Mouse (Mus musculus) adipocyte (in vitro differentiated cells): ENCODE measurements around the gene Pon1.

Source experiments
- DNase-seq: peaks from one replicate; pipeline ENCODE4 v3.0.0-alpha.2; 2016; ENCODE audit warnings: low spot score

Gene Pon1

DNA sequence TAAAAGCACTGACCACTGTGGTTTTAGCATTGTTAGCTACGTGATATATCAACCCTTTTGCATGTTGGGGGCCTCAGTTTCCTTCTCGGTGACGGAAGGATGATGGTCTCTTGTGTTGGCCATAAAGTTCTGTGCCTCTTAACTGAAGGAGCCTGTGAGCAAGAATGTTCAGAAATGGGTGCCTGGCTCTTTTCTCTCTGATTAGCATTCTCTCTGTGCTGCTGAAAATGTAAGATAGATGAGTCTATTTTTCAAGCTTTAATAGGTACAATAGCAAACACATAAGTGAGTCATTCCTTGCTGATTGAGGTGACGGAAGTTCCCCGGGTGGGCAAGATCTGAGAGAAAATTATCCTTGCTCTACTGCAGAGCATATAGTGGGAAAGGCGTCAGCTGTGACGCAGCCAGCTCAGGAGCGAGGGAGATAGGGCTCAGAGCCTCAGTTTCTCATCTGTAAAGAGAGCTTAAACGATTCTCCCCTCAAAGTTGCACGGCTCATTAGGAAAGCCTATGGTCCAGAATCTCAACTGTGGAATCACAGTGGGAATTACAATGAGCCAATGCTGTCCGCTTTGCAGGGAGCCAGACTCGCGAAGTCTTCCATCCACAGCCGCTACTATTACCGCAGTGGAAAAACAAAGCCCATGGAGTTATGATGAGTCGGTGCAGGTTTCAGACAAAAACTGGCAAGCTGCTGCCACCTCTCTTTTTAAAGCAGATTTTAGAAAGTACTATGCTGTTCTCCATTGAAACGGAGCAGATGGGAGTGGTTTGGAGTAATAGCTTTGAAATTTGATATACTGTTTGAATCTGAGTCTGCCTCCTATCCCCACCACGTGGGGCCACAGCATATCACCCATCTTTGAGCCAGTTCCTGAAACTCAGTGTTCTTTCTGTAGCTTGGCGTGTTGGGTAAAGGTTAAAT is 15.5 kb downstream of the Pon1 start:
- no peak for DNase-seq

DNA sequence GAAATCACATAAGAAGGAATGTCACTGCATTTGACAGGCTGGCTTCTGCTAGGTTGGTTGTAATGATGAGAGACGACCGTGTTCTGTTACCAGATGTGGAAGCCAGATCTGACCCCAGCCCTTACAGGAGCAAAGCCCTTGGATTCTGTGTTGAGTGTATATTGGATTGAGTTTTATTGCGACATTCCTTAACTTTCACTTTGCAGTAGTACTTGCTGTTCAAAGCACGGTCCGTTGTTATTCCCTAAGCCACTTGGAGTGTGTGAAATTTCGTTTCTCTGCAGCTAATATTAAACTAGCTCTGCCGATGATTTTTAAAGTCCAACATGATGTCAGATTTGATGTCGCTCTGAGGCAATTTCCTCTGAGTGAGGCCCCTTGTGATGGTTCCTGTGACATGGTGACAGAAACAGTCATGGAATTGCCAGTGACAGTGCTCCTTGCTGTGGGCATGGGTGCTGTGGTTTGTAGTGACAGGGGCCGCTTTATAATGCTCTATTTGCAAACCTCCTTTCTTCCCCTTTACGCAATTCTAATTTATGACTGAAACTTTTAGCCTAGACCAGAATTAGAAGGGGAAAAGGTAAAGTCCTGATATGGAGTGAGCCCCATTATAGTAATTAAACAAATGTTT is 19.4 kb downstream of the Pon1 start:
- DNase-seq = no peak

DNA sequence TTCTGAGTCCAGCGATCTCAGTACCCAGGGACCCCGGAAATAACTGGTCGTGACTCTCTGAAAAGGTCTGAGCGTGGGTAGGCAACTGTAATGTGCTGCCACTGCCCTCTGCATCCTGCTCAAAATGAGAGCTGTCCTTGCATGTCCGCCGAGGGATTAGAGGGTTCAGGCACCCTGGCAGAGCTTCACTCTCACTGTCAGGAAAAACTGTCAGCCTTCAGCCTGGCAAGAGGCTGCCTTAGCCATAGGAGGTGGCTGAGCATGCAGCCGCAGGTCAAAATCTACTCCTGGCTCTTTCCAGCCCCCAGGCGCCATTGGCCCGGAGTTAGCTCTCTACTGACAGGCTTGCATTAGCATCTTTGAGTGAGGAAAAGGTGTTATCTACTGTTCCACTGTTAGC is 21.2 kb downstream of the Pon1 start:
- no peak for DNase-seq

DNA sequence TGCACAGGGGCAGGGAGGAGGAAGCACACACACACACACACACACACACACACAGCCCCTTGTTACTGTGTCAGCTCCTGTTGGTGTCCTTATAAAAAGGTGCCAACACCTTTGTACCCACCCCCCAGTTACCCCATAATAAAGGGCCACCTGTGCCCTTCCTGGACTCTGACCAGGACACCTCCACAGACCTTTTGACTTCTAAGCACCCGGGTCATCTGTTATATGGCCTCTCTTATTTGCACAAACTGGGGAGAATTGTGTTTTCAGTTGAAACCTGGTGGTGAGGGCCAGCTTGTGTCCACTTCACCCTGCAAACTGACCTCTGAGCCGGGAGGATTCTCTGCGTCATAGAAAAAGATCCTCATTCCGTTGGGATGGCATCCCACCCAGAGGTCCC is 22.3 kb downstream of the Pon1 start:
- DNase-seq = no peak

DNA sequence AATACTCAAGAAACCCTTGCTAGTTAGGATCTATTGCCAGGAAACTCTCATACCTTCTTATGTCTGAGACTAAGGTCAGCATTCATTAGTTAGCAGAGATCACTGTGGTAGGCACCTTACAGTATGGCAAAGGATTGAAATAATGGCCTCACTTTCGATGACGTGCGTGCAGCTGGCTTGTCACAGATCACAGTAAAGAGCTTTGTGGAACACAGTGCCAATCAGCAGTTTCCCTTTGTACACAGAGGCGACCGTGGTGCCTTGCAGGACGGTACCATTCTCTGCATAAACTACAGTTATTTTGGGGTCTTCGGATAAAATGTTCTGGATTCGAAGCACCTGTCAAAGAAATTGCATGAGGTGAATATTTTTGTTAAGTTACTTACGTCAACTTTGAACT is 25.6 kb downstream of the Pon1 start:
- no peak for DNase-seq

DNA sequence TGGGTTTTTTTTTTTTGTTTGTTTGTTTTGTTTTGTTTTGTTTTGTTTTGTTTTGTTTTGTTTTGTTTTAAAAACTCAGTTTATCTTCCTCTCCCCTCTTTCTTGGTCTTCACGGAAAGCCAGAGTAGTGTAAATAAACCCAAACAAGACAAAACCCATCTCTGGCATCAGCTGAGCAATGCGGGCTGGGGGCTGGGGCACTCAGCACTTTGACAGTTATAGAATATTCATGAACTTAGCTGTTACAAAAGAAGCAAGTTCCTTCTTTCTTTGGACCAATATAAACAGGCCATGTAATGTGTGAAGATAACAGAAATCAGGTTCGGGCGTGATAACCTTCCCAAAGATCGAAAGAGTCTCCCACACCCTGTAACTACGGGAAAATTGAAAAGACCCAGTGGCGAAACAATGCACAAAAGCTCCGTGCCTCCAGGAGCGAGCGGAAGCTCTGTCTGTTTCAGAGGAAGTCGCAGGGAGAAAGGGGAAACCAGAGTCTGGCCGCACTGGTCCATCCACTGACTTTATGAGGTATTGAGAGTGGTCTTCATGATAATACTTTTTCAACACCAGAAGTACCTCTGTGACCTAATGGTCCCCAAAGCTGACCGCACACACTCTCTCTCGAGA is 26.6 kb downstream of the Pon1 start:
- DNase-seq = no peak

DNA sequence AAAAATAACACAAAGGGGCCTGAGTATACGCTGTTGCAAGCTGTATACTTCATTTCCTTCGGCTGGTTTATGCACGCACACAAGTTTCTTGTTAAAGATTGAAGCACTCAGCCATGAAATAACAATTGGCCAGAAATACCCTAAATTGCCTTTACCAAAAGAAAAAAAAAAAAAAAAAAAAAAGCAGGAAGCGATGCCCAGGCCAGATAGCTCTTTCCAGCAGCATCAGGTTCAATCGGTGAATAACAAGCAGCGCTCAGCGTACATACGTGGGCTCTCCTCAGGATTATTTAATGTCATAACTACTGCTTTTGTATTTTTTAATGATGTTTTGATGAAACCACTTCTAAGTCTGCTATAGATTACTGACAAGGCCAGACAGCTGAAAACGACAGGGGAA is 28.9 kb downstream of the Pon1 start:
- no peak for DNase-seq

DNA sequence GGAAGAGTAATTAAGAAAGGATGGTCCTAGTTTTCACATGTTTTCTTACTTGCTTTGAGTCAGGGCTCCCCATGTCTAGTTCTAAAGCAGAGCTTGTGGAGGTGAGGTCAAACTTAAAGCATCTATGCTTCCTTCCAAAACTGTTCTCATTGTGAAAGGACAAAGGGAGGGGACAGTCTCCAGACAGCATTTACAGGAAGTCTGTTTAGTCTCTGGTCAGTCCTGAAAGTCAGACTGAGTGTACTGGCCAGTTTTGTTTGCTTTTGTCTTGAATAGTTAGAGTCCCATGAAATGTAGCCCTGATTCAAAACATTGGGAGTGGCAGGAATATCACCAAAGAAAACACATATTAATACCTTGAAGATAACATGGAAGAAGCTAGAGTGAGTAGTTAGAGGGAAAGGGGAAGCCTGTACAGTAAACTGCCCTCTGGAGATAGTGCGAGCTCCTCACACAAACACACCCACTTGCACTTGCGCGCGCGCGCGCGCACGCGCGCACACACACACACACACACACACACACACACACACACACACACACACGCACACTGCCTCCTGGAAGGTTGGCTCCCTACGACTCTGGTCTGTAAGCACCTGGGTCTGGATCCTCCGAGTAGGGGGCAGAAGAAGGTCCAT is 30.1 kb downstream of the Pon1 start:
- DNase-seq = no peak

DNA sequence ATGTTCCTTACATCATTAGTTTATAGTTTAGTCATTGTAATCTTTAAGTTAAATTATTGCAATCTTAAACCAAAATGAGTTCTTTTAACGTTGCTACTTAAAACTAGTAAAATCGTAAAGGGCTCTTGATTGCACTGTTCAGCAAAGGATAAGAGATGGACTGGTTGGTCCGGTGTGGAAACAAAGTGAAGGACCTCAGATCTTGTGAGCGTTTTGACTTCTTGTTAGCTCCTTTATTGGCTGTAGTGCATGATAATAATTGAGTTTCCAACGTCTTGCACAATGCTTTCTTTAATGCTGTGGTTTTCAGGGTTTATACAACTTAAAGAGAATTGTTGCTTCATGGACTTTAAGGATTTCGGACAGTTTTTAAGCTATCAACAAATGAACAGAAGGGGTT is 31.7 kb downstream of the Pon1 start:
- no peak for DNase-seq

DNA sequence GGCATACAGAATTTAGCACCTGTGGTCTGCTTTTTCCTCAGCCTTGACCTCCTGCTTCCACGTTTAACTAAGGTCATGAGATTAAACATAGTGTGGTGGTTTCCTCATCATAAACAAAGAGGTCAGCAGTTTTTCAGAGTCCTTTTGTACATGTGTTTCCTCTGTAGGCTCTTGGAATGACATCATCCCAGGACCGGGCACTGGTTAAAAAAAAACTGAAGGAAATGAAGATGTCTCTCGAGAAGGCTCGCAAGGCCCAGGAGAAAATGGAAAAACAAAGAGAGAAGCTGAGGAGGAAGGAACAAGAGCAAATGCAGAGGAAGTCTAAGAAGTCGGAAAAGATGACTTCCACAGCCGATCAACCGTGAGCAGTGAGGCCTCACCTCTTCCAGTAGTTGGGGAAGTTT is 34.4 kb downstream of the Pon1 start:
- no peak for DNase-seq

DNA sequence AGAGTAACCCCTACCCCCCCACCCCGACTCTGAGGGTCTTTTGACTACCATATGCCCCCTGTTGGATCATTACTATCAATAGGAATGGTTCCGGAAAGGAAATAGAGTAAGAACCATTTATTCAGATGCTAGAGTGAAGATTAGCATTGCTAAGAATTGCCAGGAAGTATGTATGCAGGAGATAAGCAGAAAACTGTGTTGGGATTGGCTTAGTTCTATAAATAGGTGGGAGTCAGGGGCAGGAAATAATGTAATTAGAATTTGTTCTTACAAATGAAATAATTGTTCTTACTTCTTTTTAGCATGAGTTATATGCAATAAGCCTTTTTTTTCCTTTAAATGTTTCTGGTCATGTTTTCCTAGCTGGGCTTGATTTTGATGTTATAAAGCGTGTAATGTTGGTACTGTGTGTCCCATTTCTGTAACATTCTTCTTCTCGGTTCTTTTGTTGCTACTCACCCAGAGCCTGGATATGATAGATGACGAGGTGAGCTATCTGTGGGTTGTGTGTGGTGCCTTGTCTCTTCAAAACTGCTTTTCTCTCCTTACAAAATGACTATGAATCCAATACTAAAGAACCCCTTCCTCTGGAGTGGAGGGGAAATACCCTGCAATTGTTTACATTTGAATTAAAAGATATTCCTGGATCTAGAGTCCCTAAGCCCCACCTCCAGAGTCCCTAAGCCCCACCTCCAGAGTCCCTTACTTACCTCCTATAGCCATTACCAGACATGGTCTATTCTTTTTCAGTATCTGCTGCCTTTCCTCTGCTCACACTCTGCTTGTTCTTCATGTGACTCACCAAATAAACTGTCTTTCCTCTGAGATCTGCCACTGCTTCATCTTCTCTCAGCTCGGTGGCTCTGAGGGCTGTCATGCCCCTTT is 37.0 kb downstream of the Pon1 start:
- no peak for DNase-seq

DNA sequence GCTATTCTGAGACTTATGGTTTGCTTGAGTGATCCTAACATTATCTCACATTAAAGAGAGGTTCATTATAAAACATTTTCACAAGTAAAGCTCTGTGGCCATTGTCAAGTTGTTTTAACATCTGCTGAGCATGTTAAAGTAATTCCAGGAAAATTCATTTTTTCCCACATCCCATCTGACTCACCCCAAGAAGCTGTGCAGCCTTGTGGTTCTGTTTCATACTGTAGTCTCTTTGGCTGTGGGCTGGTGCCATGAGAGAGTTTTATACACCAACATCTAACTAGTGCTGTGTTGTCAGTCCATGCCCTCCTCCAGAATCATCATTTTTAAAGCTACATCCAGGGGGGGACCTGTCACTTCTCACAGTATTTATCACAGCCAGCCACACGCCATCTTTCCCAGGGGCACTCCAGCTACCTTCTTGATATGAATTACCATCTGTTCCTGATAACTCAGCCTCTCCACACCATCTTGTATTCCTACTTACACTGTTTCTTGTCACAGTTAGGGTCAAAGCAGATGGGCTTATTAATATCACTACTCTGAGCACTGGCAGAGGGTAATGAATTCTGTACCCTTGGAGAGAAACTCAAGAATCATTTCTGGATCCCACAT is 38.3 kb downstream of the Pon1 start:
- no peak for DNase-seq

DNA sequence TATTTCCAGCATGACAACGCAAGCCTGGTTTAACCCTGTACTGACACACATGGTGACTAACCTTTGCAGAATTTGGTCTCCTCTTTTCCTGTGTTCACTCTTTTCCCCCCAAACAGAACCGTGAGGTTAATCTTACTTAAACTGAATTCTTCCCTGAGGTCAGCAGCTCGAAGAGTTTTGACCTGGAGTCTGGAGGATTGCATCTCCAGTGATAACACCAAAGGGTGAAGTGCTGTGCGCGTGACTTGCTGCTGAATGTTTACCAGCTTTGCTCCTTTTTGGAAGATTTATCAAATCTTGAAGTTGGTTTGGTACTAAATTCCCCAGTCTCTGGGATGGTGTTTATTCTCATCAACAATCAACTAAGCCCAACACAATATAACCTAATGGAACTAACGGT is 39.0 kb downstream of the Pon1 start:
- no peak for DNase-seq

DNA sequence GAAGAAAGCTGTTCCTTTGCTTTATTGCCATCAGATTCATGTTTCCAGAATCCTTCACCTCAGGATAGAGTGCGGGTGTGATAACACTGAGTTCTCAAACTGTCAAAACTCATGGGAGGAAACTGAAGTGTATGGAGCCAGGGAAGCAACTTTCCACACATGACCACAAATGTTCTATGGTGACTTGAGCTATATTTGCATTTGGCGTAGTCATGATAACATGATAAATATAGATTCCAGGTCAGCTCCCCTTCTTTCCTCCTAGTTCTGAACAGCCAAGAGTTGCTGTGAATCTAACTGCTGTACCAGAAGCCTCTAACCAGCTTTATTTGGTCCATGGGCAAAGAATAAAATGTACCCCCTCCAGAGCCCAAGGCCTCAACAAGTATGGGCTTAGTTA is 41.6 kb downstream of the Pon1 start:
- no peak for DNase-seq

DNA sequence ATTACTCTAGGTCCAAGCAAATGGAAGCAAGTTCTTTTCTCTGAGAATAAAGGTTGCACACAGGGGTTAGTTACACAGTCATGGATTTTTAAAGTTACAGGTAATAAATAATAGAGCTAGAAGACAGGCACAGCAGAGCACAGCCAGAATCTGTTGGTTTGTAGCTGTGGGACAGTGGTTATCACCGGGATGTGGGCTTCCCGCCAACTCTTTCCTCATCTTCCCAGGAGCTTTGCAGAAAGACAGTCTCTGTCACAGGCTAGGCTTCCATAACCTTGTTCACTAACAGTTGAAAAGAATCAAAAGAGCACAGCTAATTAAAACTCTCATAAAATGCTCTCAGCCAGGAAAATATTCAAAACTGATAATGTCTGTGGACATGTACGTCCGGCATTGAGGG is 42.6 kb downstream of the Pon1 start:
- peak; percentile 50 for DNase-seq

DNA sequence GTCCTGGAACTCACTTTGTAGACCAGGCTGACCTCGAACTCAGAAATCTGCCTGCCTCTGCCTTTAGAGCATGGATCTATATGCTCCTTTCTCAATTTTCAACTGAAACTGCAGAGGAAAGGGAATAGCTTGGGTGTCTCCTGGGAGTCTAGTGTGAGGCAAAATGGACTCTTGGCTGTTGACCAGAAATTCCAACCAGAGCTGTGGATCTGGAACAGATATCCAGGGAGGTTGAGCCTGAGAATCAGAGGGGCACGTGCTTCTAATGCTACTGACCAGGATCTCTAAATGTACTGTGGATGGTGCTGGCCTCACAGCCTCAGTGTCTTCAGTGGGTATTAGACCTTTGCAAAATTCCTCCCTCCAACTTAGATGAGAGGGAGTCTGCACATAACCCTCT is 43.8 kb downstream of the Pon1 start:
- peak; percentile 47 for DNase-seq

DNA sequence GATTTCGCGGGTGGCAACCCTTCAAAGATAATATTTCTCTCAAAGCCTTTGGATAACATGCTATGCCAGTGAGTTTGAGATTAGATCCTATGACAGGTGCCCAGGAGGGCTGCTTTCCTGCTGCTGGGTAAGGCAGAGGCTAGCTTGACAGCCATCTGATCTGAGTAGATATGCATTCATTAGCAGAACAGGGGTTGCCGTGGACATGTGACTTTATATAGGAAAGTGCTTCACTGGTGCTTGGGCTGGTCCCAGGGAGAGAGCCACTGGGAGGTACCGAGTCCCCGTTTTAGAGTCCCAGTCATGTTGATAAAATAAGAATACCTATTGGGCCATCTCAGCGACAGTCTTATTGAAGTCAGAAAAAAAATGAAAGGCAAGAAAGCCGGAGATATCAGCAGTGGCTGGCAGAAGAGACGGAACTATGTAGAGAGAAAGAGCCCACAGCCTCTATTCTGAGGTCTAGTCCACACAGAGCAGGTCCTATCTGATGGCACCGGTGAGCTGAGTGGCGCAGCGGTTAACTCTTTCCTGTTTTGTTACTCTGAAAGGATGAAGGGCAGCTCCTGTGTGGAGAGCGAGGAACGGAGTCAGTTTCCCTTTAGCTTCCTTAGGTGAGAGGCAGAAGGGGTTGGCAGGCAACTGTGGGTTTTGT is 46.1 kb downstream of the Pon1 start:
- no peak for DNase-seq

DNA sequence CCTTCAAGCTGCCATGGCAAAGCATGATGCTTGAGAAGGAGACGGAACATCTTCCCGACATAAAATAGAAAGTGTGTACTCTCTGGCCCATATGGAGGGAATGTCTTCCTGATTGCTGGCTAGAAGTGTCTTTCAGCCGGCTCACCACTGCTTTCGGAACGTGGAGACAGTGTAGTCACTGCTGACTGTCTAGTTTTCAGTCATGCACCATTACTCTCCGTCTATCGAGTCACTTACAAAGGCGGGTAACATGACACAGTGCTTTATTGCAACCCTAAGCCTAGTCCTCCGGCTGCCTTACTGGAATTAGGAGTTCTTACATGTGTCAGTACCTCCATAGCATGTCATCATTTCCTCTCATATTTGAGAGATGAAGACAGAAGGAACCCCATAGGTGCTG is 54.1 kb downstream of the Pon1 start:
- DNase-seq = no peak

DNA sequence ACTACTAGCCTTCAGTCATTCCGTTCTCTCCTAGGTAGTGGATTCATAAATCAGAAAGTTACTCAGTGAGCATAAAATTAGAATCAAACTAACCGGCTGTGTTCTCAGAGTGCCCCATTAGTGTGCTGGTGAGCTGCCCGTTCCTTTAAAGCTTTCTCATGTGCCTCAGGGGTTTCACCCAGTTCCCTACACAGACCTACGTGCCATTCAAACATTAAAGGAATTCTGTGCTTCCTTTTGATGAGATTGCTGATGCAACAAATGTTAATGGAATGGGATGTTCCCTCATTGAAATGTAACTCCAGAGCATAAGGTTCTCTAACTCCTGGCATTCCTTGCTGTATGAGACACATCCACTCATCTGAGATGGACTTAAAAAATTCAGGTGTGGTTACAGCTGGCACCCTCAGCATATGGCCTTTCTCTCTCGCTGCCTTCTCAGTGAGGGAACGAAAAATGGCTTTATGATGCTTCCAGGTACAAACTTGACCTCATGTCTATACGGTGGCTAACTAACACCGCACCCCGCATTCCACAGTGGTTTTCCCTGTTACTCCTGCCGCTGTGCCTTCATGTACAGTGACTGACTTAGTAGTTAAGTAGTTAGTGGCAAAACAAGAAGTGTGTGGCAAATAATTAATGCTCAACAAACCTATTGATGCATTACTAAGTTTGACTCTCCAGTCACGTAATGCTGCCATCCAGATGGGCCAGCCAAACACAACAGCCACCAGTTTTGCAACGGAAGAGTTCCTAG is 54.7 kb downstream of the Pon1 start:
- no peak for DNase-seq

DNA sequence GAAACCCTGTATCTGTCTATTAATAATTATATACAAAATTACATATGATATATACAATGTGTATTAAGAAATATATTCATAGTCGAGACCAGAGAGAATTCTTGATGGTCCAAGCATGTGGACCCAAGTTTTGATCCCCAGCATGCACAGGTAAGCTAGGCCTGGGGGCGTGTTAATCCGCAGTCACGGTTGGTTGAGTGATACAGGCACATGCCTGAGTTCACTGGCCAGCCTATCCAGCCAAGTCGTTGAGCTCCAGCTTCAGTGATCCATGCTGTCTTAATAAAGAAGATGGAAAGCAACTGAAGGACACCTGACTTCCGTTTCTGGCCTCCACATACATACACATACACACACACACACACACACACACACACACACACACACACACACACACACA is 57.7 kb downstream of the Pon1 start:
- no peak for DNase-seq
